Mouse (Mus musculus) embryonic facial prominence, embryonic 14.5 days (tissue): ENCODE results near the gene Alpk3. TPM values are rescaled to one million over a fixed set of nuclear protein-coding genes. Genes with fewer than 3 reads are reported as not detected.

Experiments used
- ATAC-seq: fragments of 200-750 bp; cut with Nextera tagmentation; 2 replicates; pipeline ENCODE4 v1.8.0; 2017; ENCODE audit warnings: low read depth, moderate number of reproducible peaks, moderate TSS enrichment
- DNase-seq: peaks from one replicate; pipeline ENCODE4 v3.0.0-alpha.2; 2015; ENCODE audit warnings: low spot score
- H3K27ac ChIP-seq: fragments of 300-500 bp; sonication (generic); replicated peaks from 2 replicates; pipeline ENCODE4 v1.5.1; 2014; ENCODE audit warnings: low read depth, mild to moderate bottlenecking, low read length, moderate library complexity
- H3K27me3 ChIP-seq: fragments of 300-500 bp; sonication (generic); replicated peaks from 2 replicates; pipeline ENCODE4 v1.6.1; 2014; ENCODE audit warnings: low read length; ENCODE audit not compliant: control insufficient read depth, insufficient read depth
- H3K36me3 ChIP-seq: fragments of 300-500 bp; sonication (generic); 2 replicates; pipeline ENCODE4 v1.6.1; 2014; ENCODE audit warnings: low read length, mixed read lengths; ENCODE audit not compliant: control insufficient read depth, insufficient read depth
- H3K4me1 ChIP-seq: fragments of 300-500 bp; sonication (generic); 2 replicates; pipeline ENCODE4 v1.6.1; 2014; ENCODE audit warnings: antibody characterized with exemption, low read length; ENCODE audit not compliant: control insufficient read depth, insufficient read depth
- H3K4me2 ChIP-seq: fragments of 300-500 bp; sonication (generic); 2 replicates; pipeline ENCODE4 v1.6.1; 2014; ENCODE audit warnings: low read depth, mild to moderate bottlenecking, low read length, moderate library complexity, mixed read lengths
- H3K4me3 ChIP-seq: fragments of 300-500 bp; sonication (generic); 2 replicates; pipeline ENCODE4 v1.5.1; 2014; ENCODE audit warnings: low read depth, mild to moderate bottlenecking, low read length
- H3K9ac ChIP-seq: fragments of 300-500 bp; sonication (generic); 2 replicates; pipeline ENCODE4 v1.6.1; 2014; ENCODE audit warnings: low read depth, mild to moderate bottlenecking, low read length, moderate library complexity, mixed read lengths
- H3K9me3 ChIP-seq: fragments of 300-500 bp; sonication (generic); 2 replicates; pipeline ENCODE4 v1.6.1; 2016; ENCODE audit warnings: low read length; ENCODE audit not compliant: control insufficient read depth
- WGBS: fragments of 180-500 bp; shearing (Covaris S2); extraction: QIAGEN DNeasy Blood & Tissue Kit; methylation state at CpG from one replicate; pipeline ENCODE4 v1.1.7; 2014; 5-methylcytosine and 5-hydroxymethylcytosine counted together
- polyA plus RNA-seq: library from polyadenylated mRNA; unstranded; fragments of >200 nt; fragmentation: Nextera tagmentation; extraction: Ambion mirVana; gene quantifications from 2 replicates; pipeline ENCODE4 v1.2.1, GENCODE M21; 2014

Gene Alpk3
- polyA plus RNA-seq, 1 experiment from 2014 or later, result 7.9 TPM

DNA sequence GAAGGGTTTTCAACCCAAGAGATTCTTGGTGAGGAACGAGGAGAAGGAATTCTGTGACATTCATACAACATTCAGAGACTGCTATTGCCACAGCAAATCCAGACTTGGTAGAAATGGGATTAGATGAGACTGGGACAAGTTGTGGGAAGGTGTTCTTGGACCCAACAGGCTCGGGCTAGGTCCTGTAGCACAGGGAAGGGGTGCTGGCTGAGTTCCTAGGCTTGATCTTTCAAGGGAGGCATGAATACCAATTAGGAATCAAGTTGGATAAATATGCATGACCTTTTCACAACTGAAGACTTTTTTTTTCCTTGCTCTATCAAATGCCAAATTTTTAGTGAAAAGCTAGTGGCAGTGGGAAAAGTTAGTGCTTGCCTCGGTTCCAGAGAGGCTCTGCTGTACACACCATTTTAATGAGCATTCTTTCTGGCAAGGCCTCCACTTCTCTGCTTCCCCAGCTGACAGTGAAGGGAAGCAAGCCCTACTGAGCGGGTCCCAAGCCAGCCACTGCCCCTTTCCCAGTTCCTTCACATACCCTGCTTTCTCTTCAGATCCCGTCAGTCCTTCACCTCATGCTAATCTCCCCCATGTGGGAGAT, 14.3 kb upstream of the Alpk3 start:
- H3K9me3 ChIP-seq, result no peaks in the 10 kb centered on the region
- ATAC-seq, result no peak
- no peaks in the 10 kb centered on the region for H3K27me3 ChIP-seq
- H3K9ac ChIP-seq, result no peak overlapping the region
- WGBS, result 82% methylated on average over 5 of the region's 5 CpGs
- no peak overlapping the region for H3K27ac ChIP-seq
- no peak overlapping the region for H3K4me3 ChIP-seq
- H3K36me3 ChIP-seq, result peaks cover 64% of the 10 kb centered on the region
- H3K4me2 ChIP-seq, result no peak overlapping the region
- H3K4me1 ChIP-seq, result no peaks in the 10 kb centered on the region
- no peak for DNase-seq

DNA sequence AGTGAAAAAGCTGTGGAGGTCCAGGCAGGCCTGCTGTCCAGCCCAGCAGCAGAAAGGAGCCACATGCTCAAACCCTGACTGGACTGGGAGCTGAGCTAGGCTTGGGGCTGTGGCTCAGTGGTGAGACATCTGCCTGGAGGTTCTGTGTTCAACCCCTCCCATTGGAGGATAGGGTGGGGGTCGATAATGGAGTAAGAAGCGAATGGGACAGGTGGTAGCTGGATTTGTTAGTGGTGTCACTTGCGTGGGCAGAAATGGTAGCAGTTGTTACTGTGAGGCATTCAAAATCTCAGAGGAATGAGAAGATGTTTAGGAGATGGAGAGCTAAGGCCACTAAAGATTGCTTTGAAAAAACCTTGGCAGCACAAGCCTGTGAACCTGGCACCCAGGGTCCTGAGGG, 9.6 kb upstream of the Alpk3 start:
- no peaks in the 10 kb centered on the region for H3K9me3 ChIP-seq
- no peak overlapping the region for H3K27ac ChIP-seq
- no peak overlapping the region for H3K9ac ChIP-seq
- 0 out of 2 replicates have a peak, but pooled peaks have one; percentile 35 for ATAC-seq
- no peaks in the 10 kb centered on the region for H3K27me3 ChIP-seq
- H3K4me1 ChIP-seq, result no peaks in the 10 kb centered on the region
- H3K4me3 ChIP-seq, result no peak overlapping the region
- H3K36me3 ChIP-seq, result peaks cover 17% of the 10 kb centered on the region
- DNase-seq, result peak; percentile 11
- no peak overlapping the region for H3K4me2 ChIP-seq
- WGBS, result 94% methylated on average over 3 of the region's 3 CpGs

DNA sequence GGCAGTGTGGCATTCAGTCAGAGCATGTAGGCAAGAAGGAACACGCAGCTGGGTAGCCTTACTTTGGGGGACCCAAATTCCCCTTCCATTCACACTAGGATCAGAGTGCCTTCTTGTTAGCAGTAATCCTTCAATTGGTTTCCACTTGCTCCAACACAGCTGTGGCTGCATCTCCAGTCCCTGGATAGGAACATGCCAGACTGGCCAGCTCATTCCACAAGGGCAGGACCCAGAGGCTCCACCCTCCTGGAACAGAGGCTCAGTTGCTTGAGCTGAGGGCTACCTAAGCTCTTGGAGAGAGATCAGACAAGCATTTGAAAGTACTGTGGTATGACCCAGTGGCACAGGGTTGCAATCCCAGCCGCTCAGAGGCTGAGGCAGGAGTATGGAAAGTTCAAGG, 8.9 kb upstream of the Alpk3 start:
- 84% methylated on average over 2 of the region's 2 CpGs for WGBS
- Histone ChIP-seq H3K27ac (no peak overlapping the region), H3K4me2 (no peak overlapping the region), H3K4me1 (no peaks in the 10 kb centered on the region), H3K27me3 (no peaks in the 10 kb centered on the region), H3K9me3 (no peaks in the 10 kb centered on the region), H3K9ac (no peak overlapping the region), H3K36me3 (peaks cover 10% of the 10 kb centered on the region), H3K4me3 (no peak overlapping the region)
- peak; percentile 53; the same call in 1 of the 2 replicates for ATAC-seq
- DNase-seq, result peak; percentile 45

DNA sequence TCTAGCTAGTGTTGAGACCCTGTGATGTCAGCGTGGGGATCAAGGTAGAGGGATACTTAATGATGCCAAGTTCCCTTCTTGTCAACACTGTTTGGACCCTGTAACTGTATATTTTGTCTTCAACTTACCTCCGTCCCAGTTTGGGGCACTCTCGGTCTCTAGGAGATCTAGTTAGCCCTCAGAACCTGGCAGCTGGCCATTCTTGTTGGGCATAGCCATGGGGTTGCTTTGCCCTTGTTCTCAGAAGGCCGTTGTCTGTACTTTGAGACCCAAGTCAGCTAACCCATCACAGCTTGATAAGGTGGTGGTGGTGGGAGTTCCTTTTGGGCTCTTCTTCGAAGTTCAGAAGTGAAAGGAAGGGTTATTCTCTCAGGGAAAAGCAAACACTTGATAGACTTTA, 7.4 kb upstream of the Alpk3 start:
- no peak overlapping the region for H3K27ac ChIP-seq
- H3K4me2 ChIP-seq, result no peak overlapping the region
- 83% methylated on average over 5 of the region's 5 CpGs for WGBS
- no peaks in the 10 kb centered on the region for H3K4me1 ChIP-seq
- no peak overlapping the region for H3K4me3 ChIP-seq
- no peaks in the 10 kb centered on the region for H3K27me3 ChIP-seq
- DNase-seq, result no peak
- H3K9me3 ChIP-seq, result no peaks in the 10 kb centered on the region
- no peaks in the 10 kb centered on the region for H3K36me3 ChIP-seq
- H3K9ac ChIP-seq, result no peak overlapping the region
- no peak for ATAC-seq

DNA sequence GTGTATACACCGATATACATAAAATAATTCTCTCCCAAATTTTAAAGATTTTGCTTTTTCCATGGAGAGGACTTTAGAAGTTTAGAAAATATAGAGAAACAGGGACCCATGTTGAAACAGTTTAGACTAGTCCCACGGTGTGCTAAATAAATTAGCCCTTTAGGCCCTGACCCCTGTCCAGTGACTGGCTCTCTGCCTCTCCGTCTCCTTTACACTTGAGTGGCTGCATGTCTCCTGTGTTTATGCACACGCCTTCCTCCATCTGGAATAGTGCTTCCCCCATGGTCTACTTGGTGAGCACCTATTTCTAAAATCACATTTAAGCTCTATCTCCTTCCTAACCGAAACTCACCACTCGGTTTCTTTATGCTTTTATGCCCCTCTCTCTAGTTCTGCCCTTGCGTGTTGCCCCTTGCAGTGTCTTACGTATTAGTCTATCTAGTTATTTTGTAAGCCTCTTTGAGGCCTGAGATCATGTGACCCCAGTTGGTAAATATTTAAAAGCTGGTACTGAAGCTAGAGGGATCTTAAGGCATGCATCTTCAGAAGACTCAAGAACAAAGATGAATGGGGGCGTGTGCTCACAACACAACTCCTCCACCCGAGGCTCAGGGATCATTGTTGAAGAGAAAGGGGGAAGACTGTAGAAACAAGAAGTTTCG, 1.6 kb upstream of the Alpk3 start:
- Histone ChIP-seq H3K27ac (no peak overlapping the region), H3K4me1 (peaks cover 4% of the 10 kb centered on the region; the same call in 1 of the 2 replicates), H3K4me2 (no peak overlapping the region), H3K9me3 (no peaks in the 10 kb centered on the region), H3K27me3 (no peaks in the 10 kb centered on the region), H3K9ac (no peak overlapping the region), H3K4me3 (no peak overlapping the region), H3K36me3 (no peaks in the 10 kb centered on the region)
- WGBS, result 75% methylated on average over 11 of the region's 11 CpGs
- no peak for DNase-seq
- ATAC-seq, result no peak

DNA sequence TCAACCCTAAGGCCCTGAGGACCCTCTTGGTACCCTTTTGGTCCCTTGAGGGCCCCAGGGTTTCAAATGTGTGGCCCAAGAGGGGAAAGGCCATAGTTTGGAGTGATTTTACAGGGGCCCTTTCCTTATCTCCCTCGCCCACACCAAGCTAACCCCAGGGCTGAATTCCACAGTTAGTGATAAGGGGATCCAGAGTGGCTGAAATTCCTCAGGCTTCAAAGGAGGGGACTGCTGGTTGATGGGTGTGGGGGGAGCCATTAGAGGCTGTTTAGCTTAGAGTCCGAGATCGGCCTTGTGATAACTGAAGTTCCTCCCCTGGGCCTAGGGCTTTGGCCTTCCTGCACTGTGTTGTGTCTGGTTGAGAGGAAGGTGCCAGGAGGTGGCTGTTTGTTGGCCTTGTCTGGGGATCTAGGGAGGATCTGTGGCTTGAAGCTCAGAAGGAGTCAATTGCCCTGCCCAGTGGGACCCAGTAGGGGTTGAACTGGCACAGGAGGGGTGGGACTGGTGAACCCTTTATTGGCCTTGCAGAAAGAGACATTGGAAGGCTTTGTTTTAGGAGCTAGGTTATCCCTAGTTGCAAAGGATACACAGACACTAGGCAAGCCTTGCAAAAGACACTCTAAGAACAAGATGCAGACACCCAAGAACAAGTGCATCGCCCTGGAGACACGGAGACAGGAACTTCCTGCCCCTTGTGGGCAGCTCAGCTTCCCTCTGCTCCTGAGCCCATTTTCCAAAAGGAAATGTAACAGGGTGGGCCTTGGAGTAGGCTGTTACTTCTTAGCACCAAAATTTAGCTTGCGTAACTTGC, 706 bp downstream of the Alpk3 start:
- Histone ChIP-seq H3K4me2 (no peak overlapping the region), H3K36me3 (no peaks in the 10 kb centered on the region), H3K27ac (no peak overlapping the region), H3K27me3 (no peaks in the 10 kb centered on the region), H3K9me3 (no peaks in the 10 kb centered on the region), H3K4me1 (peaks cover 4% of the 10 kb centered on the region; the same call in 1 of the 2 replicates), H3K4me3 (no peak overlapping the region), H3K9ac (peak overlapping the region; percentile 17; the same call in 1 of the 2 replicates)
- WGBS, result 69% methylated on average over 6 of the region's 6 CpGs
- ATAC-seq (no peak), DNase-seq (no peak)

DNA sequence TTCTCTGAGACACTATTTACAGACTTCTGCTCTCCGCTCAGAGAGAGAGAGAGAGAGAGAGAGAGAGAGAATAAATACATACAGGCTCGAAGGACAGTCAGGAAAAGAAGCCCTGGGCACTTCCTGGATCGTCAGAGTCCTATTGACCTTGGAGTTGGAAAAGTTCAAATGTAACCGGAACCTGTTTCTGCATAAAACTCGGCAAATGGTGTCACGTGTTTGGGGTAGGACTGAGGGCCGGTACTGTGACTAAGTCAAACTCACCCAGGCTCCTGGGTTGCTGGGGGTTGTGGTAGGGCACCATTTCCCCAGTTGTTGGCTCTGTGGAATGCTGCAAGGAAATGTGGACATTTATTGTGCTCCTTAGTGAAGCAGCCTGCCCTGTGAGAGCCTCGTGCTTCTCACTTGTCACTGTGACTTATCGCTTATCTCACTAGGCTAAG, 1.3 kb downstream of the Alpk3 start:
- WGBS, result 38% methylated on average over 9 of the region's 9 CpGs
- Histone ChIP-seq H3K4me2 (no peak overlapping the region), H3K9me3 (no peaks in the 10 kb centered on the region), H3K4me3 (no peak overlapping the region), H3K36me3 (no peaks in the 10 kb centered on the region), H3K27me3 (no peaks in the 10 kb centered on the region), H3K27ac (no peak overlapping the region), H3K4me1 (peaks cover 4% of the 10 kb centered on the region; the same call in 1 of the 2 replicates), H3K9ac (no peak overlapping the region)
- DNase-seq (no peak), ATAC-seq (no peak)

DNA sequence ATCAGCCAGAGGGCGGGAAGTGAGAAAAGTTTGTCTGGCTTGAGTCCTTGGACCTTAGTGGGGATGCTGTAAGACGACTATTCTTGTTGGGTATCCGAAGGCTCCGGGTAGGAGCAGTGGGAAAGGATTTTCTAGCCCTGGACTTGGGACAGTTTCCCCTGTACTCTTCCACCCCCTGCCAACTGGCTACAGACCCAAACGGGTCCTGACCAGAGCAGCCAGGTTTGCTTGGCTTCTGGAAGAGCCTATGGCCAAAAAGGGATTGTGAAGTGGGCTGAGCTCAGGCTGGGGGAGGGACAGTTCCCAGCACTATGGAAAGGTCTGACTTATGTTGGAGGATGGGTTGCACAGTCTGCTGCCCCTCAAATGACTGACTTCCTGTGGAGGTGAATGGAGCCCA, 2.0 kb downstream of the Alpk3 start:
- ATAC-seq, result no peak
- Histone ChIP-seq H3K4me1 (peaks cover 4% of the 10 kb centered on the region; the same call in 1 of the 2 replicates), H3K9ac (no peak overlapping the region), H3K27ac (no peak overlapping the region), H3K36me3 (no peaks in the 10 kb centered on the region), H3K27me3 (no peaks in the 10 kb centered on the region), H3K9me3 (no peaks in the 10 kb centered on the region), H3K4me2 (no peak overlapping the region), H3K4me3 (no peak overlapping the region)
- no peak for DNase-seq
- 74% methylated on average over 5 of the region's 5 CpGs for whole genome bisulfite sequencing
